Mouse (Mus musculus): ENCODE results near the gene Rngtt.

GRCm38 (mm10) chr4:33506638-33507037 is 196.5 kb downstream of the Rngtt start:
- TF ChIP-seq CTCF (IDR thresholded peaks at IDR 0.05; ENCODE audit: low read depth) (no peak), EP300 (IDR thresholded peaks at IDR 0.05; ENCODE audit: low read depth) (no peak)
